Mouse (Mus musculus) frontal cortex, postnatal 36 days (tissue): ENCODE results near the gene Igsf9.

Source experiments
- DNase-seq, 2 experiments: peaks; one replicate each; pipeline ENCODE4 v3.0.0; 2022; ENCODE audit warnings: low spot score in 2 of 2

The Igsf9 gene

GRCm38 (mm10) chr1:172515396-172515795 is 33.8 kb downstream of the Igsf9 start:
- DNase-seq: no peak

GRCm38 (mm10) chr1:172518013-172518412 is 36.4 kb downstream of the Igsf9 start:
- no peak for DNase-seq

- no peak for DNase-seq
Measured at GRCm38 (mm10) chr1:172519644-172520043, 38.1 kb downstream of the Igsf9 start.

GRCm38 (mm10) chr1:172520576-172521440 is 39.2 kb downstream of the Igsf9 start, which contains the start of gene Cfap45:
Cfap45 (plus strand) TSS chr1:172520801.
- peak; percentile 75 to 77 for DNase-seq

- DNase-seq: no peak
Measured at GRCm38 (mm10) chr1:172522524-172522923, 40.9 kb downstream of the Igsf9 start.

- no peak for DNase-seq
Measured at GRCm38 (mm10) chr1:172523699-172524101, 42.1 kb downstream of the Igsf9 start.

- DNase-seq: no peak
Measured at GRCm38 (mm10) chr1:172525027-172525764, 43.6 kb downstream of the Igsf9 start.

GRCm38 (mm10) chr1:172525971-172526370 is 44.4 kb downstream of the Igsf9 start:
- DNase-seq: no peak

GRCm38 (mm10) chr1:172526380-172527081 is 44.9 kb downstream of the Igsf9 start:
- DNase-seq: no peak

- DNase-seq: no peak
Measured at GRCm38 (mm10) chr1:172527431-172527830, 45.8 kb downstream of the Igsf9 start.

GRCm38 (mm10) chr1:172528701-172529100 is 47.1 kb downstream of the Igsf9 start:
- DNase-seq: peak; percentile 81 to 87

GRCm38 (mm10) chr1:172530544-172531220 is 49.1 kb downstream of the Igsf9 start:
- no peak for DNase-seq

GRCm38 (mm10) chr1:172532551-172532950 is 51.0 kb downstream of the Igsf9 start:
- DNase-seq: no peak

- DNase-seq: no peak
Measured at GRCm38 (mm10) chr1:172535116-172535515, 53.5 kb downstream of the Igsf9 start.

- no peak for DNase-seq
Measured at GRCm38 (mm10) chr1:172539827-172540226, 58.2 kb downstream of the Igsf9 start.

- DNase-seq: no peak
Measured at GRCm38 (mm10) chr1:172540283-172540820, 58.8 kb downstream of the Igsf9 start.

GRCm38 (mm10) chr1:172546062-172546461 is 64.5 kb downstream of the Igsf9 start:
- no peak for DNase-seq
